Mouse (Mus musculus) midbrain, embryonic 11.5 days (tissue): ENCODE results near the gene Pbx1. TPM values are rescaled to one million over a fixed set of nuclear protein-coding genes. Genes with fewer than 3 reads are reported as not detected.

Source experiments
- ATAC-seq: fragments of 200-750 bp; cut with Nextera tagmentation; 2 replicates; pipeline ENCODE4 v1.8.0; 2017; ENCODE audit warnings: moderate TSS enrichment, moderate library complexity; ENCODE audit not compliant: low FRiP score
- DNase-seq: peaks from one replicate; pipeline ENCODE4 v3.0.0; 2015; ENCODE audit warnings: low spot score; ENCODE audit errors: missing footprints
- H3K27ac ChIP-seq: fragments of 300-500 bp; sonication (generic); 2 replicates; pipeline ENCODE4 v1.5.1; 2014; ENCODE audit warnings: low read depth, low read length
- H3K27me3 ChIP-seq: fragments of 300-500 bp; sonication (generic); 2 replicates; pipeline ENCODE4 v1.6.1; 2014; ENCODE audit warnings: mild to moderate bottlenecking, low read length, moderate library complexity, mixed read lengths; ENCODE audit not compliant: control insufficient read depth, insufficient read depth
- H3K36me3 ChIP-seq: fragments of 300-500 bp; sonication (generic); 2 replicates; pipeline ENCODE4 v1.6.1; 2014; ENCODE audit warnings: mild to moderate bottlenecking, low read length, moderate library complexity, mixed read lengths; ENCODE audit not compliant: control insufficient read depth, insufficient read depth
- H3K4me1 ChIP-seq: fragments of 300-500 bp; sonication (generic); 2 replicates; pipeline ENCODE4 v1.6.1; 2014; ENCODE audit warnings: low read length; ENCODE audit not compliant: control insufficient read depth, insufficient read depth
- H3K4me2 ChIP-seq: fragments of 300-500 bp; sonication (generic); 2 replicates; pipeline ENCODE4 v1.6.1; 2014; ENCODE audit warnings: mild to moderate bottlenecking, moderate library complexity
- H3K4me3 ChIP-seq: fragments of 300-500 bp; sonication (generic); 2 replicates; pipeline ENCODE4 v1.5.1; 2014; ENCODE audit warnings: low read depth, low read length
- H3K9ac ChIP-seq: fragments of 300-500 bp; sonication (generic); 2 replicates; pipeline ENCODE4 v1.6.1; 2014; ENCODE audit warnings: low read length
- H3K9me3 ChIP-seq: fragments of 300-500 bp; sonication (generic); 2 replicates; pipeline ENCODE4 v1.6.1; 2016; ENCODE audit warnings: low read length; ENCODE audit not compliant: control insufficient read depth
- WGBS: fragments of 180-500 bp; shearing (Covaris S2); extraction: QIAGEN DNeasy Blood & Tissue Kit; methylation state at CpG from one replicate; pipeline ENCODE4 v1.1.7; 2014; 5-methylcytosine and 5-hydroxymethylcytosine counted together
- polyA plus RNA-seq: library from polyadenylated mRNA; unstranded; fragments of >200 nt; fragmentation: Nextera tagmentation; extraction: Ambion mirVana; gene quantifications from 2 replicates; pipeline ENCODE4 v1.2.1, GENCODE M21; 2014

The Pbx1 gene
- polyA plus RNA-seq, 1 experiment from 2014 or later: 49.3 TPM

GRCm38 (mm10) chr1:168265594-168266390 lies 166.3 kb downstream of the Pbx1 start:
- Histone ChIP-seq H3K27ac (no peak overlapping the region), H3K4me2 (no peak overlapping the region), H3K27me3 (no peaks in the 10 kb centered on the region), H3K4me1 (no peaks in the 10 kb centered on the region), H3K9me3 (no peaks in the 10 kb centered on the region), H3K36me3 (no peaks in the 10 kb centered on the region), H3K9ac (no peak overlapping the region), H3K4me3 (no peak overlapping the region)
- ATAC-seq (no peak; the same call in 1 of the 2 replicates), DNase-seq (no peak)
- WGBS: 88% methylated on average over 12 of the region's 12 CpGs

DNA sequence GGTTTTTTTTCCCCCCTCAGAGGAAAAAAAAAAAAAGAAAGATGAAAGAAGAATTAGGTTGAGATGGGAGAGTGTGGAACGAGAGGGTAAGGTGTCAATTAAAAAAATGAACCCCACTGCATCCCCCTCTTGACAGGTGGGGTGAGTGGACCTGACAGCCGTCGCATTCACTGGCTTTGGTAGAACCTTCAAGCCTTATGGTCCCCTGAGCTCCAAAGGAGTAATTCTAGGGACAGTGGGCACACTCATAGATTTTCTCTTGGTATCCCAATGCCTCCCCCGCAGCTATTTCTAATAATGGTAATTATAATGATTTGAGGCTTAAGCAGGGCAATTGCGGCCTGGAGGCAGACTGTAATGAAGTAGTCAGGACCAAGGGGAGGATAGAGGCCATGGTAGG lies 167.0 kb downstream of the Pbx1 start:
- Histone ChIP-seq H3K4me3 (no peak overlapping the region), H3K36me3 (no peaks in the 10 kb centered on the region), H3K27ac (no peak overlapping the region), H3K27me3 (no peaks in the 10 kb centered on the region), H3K4me2 (no peak overlapping the region), H3K9me3 (no peaks in the 10 kb centered on the region), H3K9ac (no peak overlapping the region), H3K4me1 (no peaks in the 10 kb centered on the region)
- DNase-seq (no peak), ATAC-seq (no peak)
- WGBS: 85% methylated on average over 5 of the region's 5 CpGs

GRCm38 (mm10) chr1:168260391-168260790 lies 171.7 kb downstream of the Pbx1 start:
- ATAC-seq (no peak), DNase-seq (no peak)
- Histone ChIP-seq H3K27me3 (no peaks in the 10 kb centered on the region), H3K4me1 (0 out of 2 replicates have a peak, but pooled peaks cover 2% of the 10 kb centered on the region), H3K4me3 (no peak overlapping the region), H3K9me3 (no peaks in the 10 kb centered on the region), H3K27ac (no peak overlapping the region), H3K36me3 (no peaks in the 10 kb centered on the region), H3K9ac (no peak overlapping the region), H3K4me2 (no peak overlapping the region)
- 84% methylated on average over 3 of the region's 3 CpGs for WGBS

DNA sequence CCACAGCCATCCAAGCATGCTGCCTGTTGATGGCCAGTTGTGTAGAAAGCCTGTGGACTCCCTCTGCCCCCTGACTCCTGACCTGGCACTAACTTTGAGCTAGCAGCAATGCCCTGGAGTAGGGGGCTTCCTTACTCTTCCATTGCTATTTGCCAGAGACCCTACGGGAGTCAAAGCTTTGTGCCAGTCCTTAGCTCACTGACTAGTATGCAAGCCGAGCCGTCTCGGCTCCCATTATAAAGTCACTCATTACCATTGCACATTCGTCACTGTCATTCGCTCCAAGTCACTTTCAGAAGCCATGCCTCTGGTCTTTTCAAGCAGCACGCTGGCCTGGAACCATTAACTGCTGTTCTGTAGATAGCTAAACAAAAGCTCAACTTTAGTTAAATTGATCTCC lies 173.2 kb downstream of the Pbx1 start:
- no peak overlapping the region for H3K9ac ChIP-seq
- H3K27ac ChIP-seq: no peak overlapping the region
- no peaks in the 10 kb centered on the region for H3K27me3 ChIP-seq
- WGBS: 52% methylated on average over 7 of the region's 7 CpGs
- 0 out of 2 replicates have a peak, but pooled peaks cover 2% of the 10 kb centered on the region for H3K4me1 ChIP-seq
- H3K36me3 ChIP-seq: no peaks in the 10 kb centered on the region
- DNase-seq (no peak), ATAC-seq (no peak)
- H3K4me3 ChIP-seq: no peak overlapping the region
- no peak overlapping the region for H3K4me2 ChIP-seq
- no peaks in the 10 kb centered on the region for H3K9me3 ChIP-seq

DNA sequence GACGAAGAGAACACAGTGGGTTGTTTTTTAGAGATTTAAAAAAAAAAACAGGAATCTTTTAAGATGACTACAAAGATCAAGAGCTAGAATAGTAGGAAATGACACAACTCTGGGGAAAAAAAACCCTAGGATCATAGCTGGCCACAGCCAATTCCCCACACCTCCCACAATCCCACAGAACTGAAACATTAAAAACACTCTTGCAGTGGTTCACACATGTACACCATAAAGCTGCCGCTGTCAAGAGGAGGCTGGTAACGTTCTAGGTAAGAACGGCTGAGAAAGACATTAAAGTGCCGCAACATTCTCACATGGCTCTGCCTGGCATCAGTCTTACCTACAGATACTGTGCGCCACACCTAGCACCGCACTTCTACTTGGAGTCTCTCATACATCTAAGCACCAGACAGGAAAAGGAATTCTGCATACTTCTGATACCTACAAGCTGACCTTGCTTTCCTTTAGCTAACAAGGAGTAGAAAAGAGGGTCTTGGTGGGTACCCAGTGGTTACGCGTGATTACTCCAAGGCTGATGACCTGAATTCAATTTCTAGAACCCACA lies 176.6 kb downstream of the Pbx1 start:
- H3K27ac ChIP-seq: no peak overlapping the region
- no peaks in the 10 kb centered on the region for H3K9me3 ChIP-seq
- H3K4me3 ChIP-seq: no peak overlapping the region
- WGBS: 96% methylated on average over 9 of the region's 9 CpGs
- no peaks in the 10 kb centered on the region for H3K27me3 ChIP-seq
- no peaks in the 10 kb centered on the region for H3K36me3 ChIP-seq
- H3K9ac ChIP-seq: no peak overlapping the region
- no peak overlapping the region for H3K4me2 ChIP-seq
- ATAC-seq: no peak
- H3K4me1 ChIP-seq: 0 out of 2 replicates have a peak, but pooled peaks cover 2% of the 10 kb centered on the region
- DNase-seq: no peak

DNA sequence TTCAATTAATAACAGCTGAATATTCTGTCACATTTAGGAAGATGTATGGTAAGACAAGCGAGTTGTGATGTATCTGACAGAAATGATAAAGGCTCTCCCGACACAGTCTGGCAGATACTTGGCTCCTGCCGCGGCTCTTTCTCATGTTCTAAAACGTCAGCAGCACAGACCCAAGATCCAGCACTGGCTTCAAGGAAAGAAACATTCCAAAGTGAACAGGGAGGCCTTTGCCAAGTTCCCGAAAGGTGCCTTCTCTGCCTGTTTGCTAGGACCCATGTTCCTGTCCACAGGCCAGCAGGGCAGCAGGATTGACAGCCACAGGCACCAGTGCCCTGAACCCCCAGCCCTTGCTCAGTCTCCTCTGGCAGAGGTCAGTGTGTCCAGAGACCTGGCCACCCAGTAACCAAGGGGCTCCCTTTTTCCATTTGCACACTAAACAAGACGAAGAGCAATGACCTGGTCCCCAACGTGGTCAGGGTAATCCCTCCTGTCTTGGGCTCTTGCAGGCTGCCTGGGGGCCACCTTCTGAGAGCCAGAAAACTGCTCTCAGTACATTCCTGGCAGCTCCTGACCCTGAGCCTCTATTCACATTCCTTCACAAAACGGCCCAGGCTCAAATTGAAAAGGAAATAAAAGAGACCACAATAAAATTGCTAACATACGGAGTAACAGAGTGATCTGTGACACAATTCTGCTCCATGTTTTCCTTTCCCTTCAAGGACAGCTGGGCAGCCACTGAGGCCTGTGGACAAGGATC lies 184.9 kb downstream of the Pbx1 start:
- H3K4me3 ChIP-seq: no peak overlapping the region
- H3K9me3 ChIP-seq: no peaks in the 10 kb centered on the region
- H3K4me2 ChIP-seq: no peak overlapping the region
- 59% methylated on average over 10 of the region's 10 CpGs for WGBS
- H3K4me1 ChIP-seq: peaks cover 21% of the 10 kb centered on the region
- H3K9ac ChIP-seq: no peak overlapping the region
- H3K27me3 ChIP-seq: no peaks in the 10 kb centered on the region
- H3K27ac ChIP-seq: no peak overlapping the region
- DNase-seq (no peak), ATAC-seq (no peak)
- no peaks in the 10 kb centered on the region for H3K36me3 ChIP-seq

- Histone ChIP-seq H3K27me3 (no peaks in the 10 kb centered on the region), H3K9me3 (no peaks in the 10 kb centered on the region), H3K9ac (no peak overlapping the region), H3K4me1 (peaks cover 36% of the 10 kb centered on the region), H3K27ac (peak overlapping the region; percentile 25; the same call in 1 of the 2 replicates), H3K36me3 (no peaks in the 10 kb centered on the region), H3K4me2 (no peak overlapping the region), H3K4me3 (no peak overlapping the region)
- ATAC-seq (0 out of 2 replicates have a peak, but pooled peaks have one; percentile 23), DNase-seq (no peak)
- 69% methylated on average over 5 of the region's 5 CpGs for WGBS
These were observed 186.5 kb downstream of the Pbx1 start for GRCm38 (mm10) chr1:168245539-168245938.

GRCm38 (mm10) chr1:168243759-168244158 lies 188.3 kb downstream of the Pbx1 start:
- H3K4me3 ChIP-seq: no peak overlapping the region
- DNase-seq: no peak
- H3K27ac ChIP-seq: no peak overlapping the region
- H3K4me2 ChIP-seq: no peak overlapping the region
- no peaks in the 10 kb centered on the region for H3K36me3 ChIP-seq
- no peak for ATAC-seq
- no peaks in the 10 kb centered on the region for H3K27me3 ChIP-seq
- H3K4me1 ChIP-seq: peaks cover 37% of the 10 kb centered on the region
- H3K9me3 ChIP-seq: no peaks in the 10 kb centered on the region
- 93% methylated on average over 12 of the region's 12 CpGs for WGBS
- no peak overlapping the region for H3K9ac ChIP-seq

- DNase-seq (no peak), ATAC-seq (no peak)
- no peaks in the 10 kb centered on the region for H3K27me3 ChIP-seq
- H3K4me2 ChIP-seq: no peak overlapping the region
- no peak overlapping the region for H3K27ac ChIP-seq
- no peaks in the 10 kb centered on the region for H3K36me3 ChIP-seq
- no peak overlapping the region for H3K9ac ChIP-seq
- WGBS: 88% methylated on average over 7 of the region's 7 CpGs
- peaks cover 37% of the 10 kb centered on the region for H3K4me1 ChIP-seq
- H3K4me3 ChIP-seq: no peak overlapping the region
- no peaks in the 10 kb centered on the region for H3K9me3 ChIP-seq
These were observed 189.0 kb downstream of the Pbx1 start for GRCm38 (mm10) chr1:168243068-168243467.
